Mouse (Mus musculus) heart, postnatal 0 days (tissue): ENCODE measurements around the gene Itfg1.

Experiments used
- CTCF ChIP-seq: IDR thresholded peaks from 2 replicates; pipeline ENCODE4 v1.5.1; 2016; ENCODE audit warnings: antibody characterized with exemption, control low read depth, low read depth
- EP300 ChIP-seq: IDR thresholded peaks from 2 replicates; pipeline ENCODE4 v1.6.1; 2016; ENCODE audit warnings: antibody characterized with exemption, low read depth

- no peak for TF ChIP-seq CTCF
- TF ChIP-seq EP300, result no peak
Measured at GRCm38 (mm10) chr8:85801408-85801807, 39.3 kb downstream of the Itfg1 start.
